Comparison of ENCODE assay signal across 8 mouse cellular contexts in genomic region chr7:130519096-130520048, GRCm38 (mm10). TPM values are rescaled to one million over a fixed set of nuclear protein-coding genes. Genes with fewer than 3 reads are reported as not detected.
DNase-seq lines count a peak whose midpoint lies in the region; ATAC-seq lines count a peak whose summit lies in the region.

No protein-coding gene starts in this region.

- 0% methylated on average over 90 of the region's 90 CpGs for WGBS in hindbrain, embryonic 16.5 days
- under 1% methylated on average over 73 of the region's 90 CpGs for WGBS in macrophage (ENCODE audit: missing documents)

- H3K4me3 ChIP-seq in hindbrain, embryonic 16.5 days (ENCODE audit: low read length) = peak overlapping the region; percentile 87
- H3K4me3 ChIP-seq in macrophage (ENCODE audit: inconsistent target) = peak overlapping the region; percentile 75

- no peaks in the 10 kb centered on the region for H3K9me3 ChIP-seq in hindbrain, embryonic 16.5 days (ENCODE audit: control insufficient read depth, low read length)

- H3K36me3 ChIP-seq in hindbrain, embryonic 16.5 days (ENCODE audit: control insufficient read depth, insufficient read depth, low read length) = no peaks in the 10 kb centered on the region
- peaks cover 4% of the 10 kb centered on the region; the same call in 1 of the 2 replicates for H3K36me3 ChIP-seq in macrophage (ENCODE audit: inconsistent target)

- peaks cover 49% of the 10 kb centered on the region for H3K79me2 ChIP-seq in macrophage (ENCODE audit: inconsistent target)

- peak overlapping the region; percentile 98 for H3K27ac ChIP-seq in hindbrain, embryonic 16.5 days (ENCODE audit: low read depth, low read length)
- peak overlapping the region; percentile 72 for H3K27ac ChIP-seq in macrophage

- ATAC-seq in hindbrain, embryonic 16.5 days = peak; percentile 97

- peak; percentile 89 for DNase-seq in WW6 (ENCODE audit: low read depth, low spot score)
- DNase-seq in cerebellum, postnatal 4 days (ENCODE audit: low spot score in 2 of 2) = peak; percentile 98 to 99
- peak; percentile 98 for DNase-seq in gastrocnemius, adult 18-20 months (ENCODE audit: low spot score)
- peak; percentile 98 to 99 for DNase-seq in left cerebral cortex, adult 18-20 months (ENCODE audit: low spot score in 2 of 2)
- DNase-seq in right cerebral cortex, adult 18-20 months = peak; percentile 98
- peak; percentile 95 for DNase-seq in urinary bladder, postnatal 10 days (ENCODE audit: low spot score)

- peak overlapping the region; percentile 83 for H3K4me2 ChIP-seq in hindbrain, embryonic 16.5 days (ENCODE audit: low read length)

- H3K9ac ChIP-seq in hindbrain, embryonic 16.5 days (ENCODE audit: low read depth, low read length) = peak overlapping the region; percentile 97

- H3K4me1 ChIP-seq in hindbrain, embryonic 16.5 days (ENCODE audit: control insufficient read depth, insufficient read depth, low read depth, low read length) = peaks cover 20% of the 10 kb centered on the region

- H3K27me3 ChIP-seq in hindbrain, embryonic 16.5 days (replicated peaks; ENCODE audit: control insufficient read depth, insufficient read depth, low read length) = no peaks in the 10 kb centered on the region

RNA-seq across cellular contexts. Expression of gene Ate1, which starts 0.8 kb away (rescaled TPM):
- total RNA-seq in gastrocnemius, adult 18-20 months (2021) = 10 to 100 TPM; 37.1 to 39.8 TPM
- polyA plus RNA-seq in hindbrain, embryonic 16.5 days (2015; fragmentation: Nextera tagmentation; extraction: Ambion mirVana) = 102 and 109 TPM in 2 replicates
- total RNA-seq in left cerebral cortex, adult 18-20 months (2021) = 10 to 100 TPM; 71.1 to 71.3 TPM
- total RNA-seq in macrophage (2018; cell fraction: chromatin; rRNA removed) = 100 to 1,000 TPM in 10 of 26 experiments, 10 to 100 TPM in 16; 64.2 to 138 (median 96.6) TPM
- total RNA-seq in macrophage (2018; cell fraction: cytosol; rRNA removed) = 10 to 100 TPM; 19.4 to 35.7 (median 26.8) TPM
- 10 to 100 TPM; 27.9 to 97.4 (median 47.8) TPM for total RNA-seq in macrophage (2018; cell fraction: nucleus; rRNA removed)
- polyA plus RNA-seq in macrophage (2018) = 24.9 to 34.3 TPM (median 29.3 TPM) in 3 replicates

RNA-seq across cellular contexts. Expression of gene Nsmce4a, which starts 53.5 kb away (rescaled TPM):
- 10 to 100 TPM; 28.4 to 29.0 TPM for total RNA-seq in gastrocnemius, adult 18-20 months (2021)
- polyA plus RNA-seq in hindbrain, embryonic 16.5 days (2015; fragmentation: Nextera tagmentation; extraction: Ambion mirVana) = 72.9 and 75.7 TPM in 2 replicates
- total RNA-seq in left cerebral cortex, adult 18-20 months (2021) = 10 to 100 TPM; 40.3 to 44.7 TPM
- 10 to 100 TPM in 24 of 26 experiments, 1 to 10 TPM in 2; 7.3 to 85.4 (median 33.3) TPM for total RNA-seq in macrophage (2018; cell fraction: chromatin; rRNA removed)
- total RNA-seq in macrophage (2018; cell fraction: cytosol; rRNA removed) = 10 to 100 TPM; 19.3 to 38.0 (median 28.2) TPM
- total RNA-seq in macrophage (2018; cell fraction: nucleus; rRNA removed) = 10 to 100 TPM in 23 of 26 experiments, 1 to 10 TPM in 3; 8.0 to 48.5 (median 19.5) TPM
- polyA plus RNA-seq in macrophage (2018) = 35.5 to 54.7 TPM (median 44.5 TPM) in 3 replicates

RNA-seq across cellular contexts. Expression of gene Tacc2, which starts 57.9 kb away (rescaled TPM):
- total RNA-seq in gastrocnemius, adult 18-20 months (2021) = 100 to 1,000 TPM; 414 to 460 TPM
- polyA plus RNA-seq in hindbrain, embryonic 16.5 days (2015; fragmentation: Nextera tagmentation; extraction: Ambion mirVana) = 49.7 and 57.8 TPM in 2 replicates
- 10 to 100 TPM; 61.9 to 68.9 TPM for total RNA-seq in left cerebral cortex, adult 18-20 months (2021)
- 10 to 100 TPM in 10 of 26 experiments, 1 to 10 TPM in 15, under 1 TPM in 1; 0.71 to 17.5 (median 7.0) TPM for total RNA-seq in macrophage (2018; cell fraction: chromatin; rRNA removed)
- 1 to 10 TPM; 1.1 to 6.8 (median 3.5) TPM for total RNA-seq in macrophage (2018; cell fraction: cytosol; rRNA removed)
- total RNA-seq in macrophage (2018; cell fraction: nucleus; rRNA removed) = 10 to 100 TPM in 6 of 26 experiments, 1 to 10 TPM in 19, under 1 TPM in 1; 0.69 to 12.8 (median 3.7) TPM
- 3.0 to 6.8 TPM (median 3.3 TPM) in 3 replicates for polyA plus RNA-seq in macrophage (2018)

Comparison
In these comparisons a context has a peak if more than half of its experiments do, and no peak if none do; other contexts are left out.
1. Peak in every context shown above with its lines: DNase-seq, ATAC-seq, H3K4me3 ChIP-seq and H3K27ac ChIP-seq.
2. RNA of gene Tacc2, which starts 57.9 kb away (total RNA-seq): 414 to 460 TPM in gastrocnemius, adult 18-20 months; 61.9 to 68.9 TPM in left cerebral cortex, adult 18-20 months; every median in the first group is over 4 times any median in the second.